Mouse (Mus musculus) MN1 (cell line): Measurements from ENCODE around the gene Amigo2.

Experiments used
- DNase-seq: peaks from one replicate; pipeline ENCODE4 v3.0.0-alpha.2; 2016; ENCODE audit warnings: low spot score

Amigo2 gene

DNA sequence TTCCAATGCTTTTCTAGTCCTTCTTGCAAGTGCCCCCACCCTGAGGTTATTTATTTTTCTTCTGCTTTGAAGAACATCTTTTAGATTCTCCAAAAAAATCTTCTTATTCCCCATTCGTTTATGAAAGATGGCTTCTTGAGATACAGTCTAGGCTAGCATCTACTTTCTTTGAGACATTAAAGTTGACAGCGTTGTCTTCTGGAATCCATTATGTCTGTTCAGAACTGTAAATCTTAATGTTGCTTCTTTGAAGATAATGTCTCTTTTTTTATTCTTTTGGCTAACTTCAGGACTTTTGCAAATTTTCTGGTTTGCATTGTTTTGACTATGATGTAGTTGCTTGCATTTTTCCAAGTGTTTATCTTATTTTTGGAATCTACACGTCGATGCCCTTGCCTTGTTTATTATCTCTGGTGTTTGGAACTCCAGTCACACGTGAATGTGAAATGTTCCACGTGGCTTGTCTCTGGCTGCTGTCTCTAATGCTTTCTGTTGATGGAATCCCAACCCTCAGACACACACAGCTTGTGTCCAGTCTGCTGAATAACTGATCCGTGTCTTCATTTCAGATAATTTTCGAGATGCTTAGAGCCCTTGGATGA, 20.1 kb upstream of the Amigo2 start:
- DNase-seq: no peak

DNA sequence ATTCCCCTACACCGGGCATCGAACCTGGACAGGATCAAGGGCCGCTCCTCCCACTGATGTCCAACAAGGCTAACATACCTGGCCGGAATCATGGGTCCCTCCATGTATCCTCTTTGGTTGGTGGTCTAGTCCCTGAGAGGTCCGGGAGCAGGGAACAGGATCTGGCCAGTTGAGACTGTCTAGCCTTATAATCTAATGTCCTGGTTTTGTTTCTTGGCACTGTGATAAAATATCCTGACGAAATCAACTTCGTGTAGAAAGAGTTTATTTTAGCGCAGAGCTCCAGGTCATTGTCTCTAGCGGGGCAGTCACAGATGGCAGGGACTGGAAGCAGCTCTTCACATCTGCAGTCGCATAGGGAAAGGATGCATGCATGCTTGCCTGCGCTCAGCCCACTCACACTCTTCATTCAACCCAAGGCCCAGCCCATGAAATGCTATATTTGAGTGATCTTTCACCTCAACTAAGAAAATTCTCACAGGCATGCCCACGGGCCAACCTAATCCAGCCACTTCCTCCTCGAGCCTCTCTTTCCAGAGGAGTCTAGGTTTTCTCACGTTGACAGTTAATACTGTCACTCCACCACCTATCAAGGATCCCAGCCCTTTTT, 19.3 kb upstream of the Amigo2 start:
- no peak for DNase-seq

DNA sequence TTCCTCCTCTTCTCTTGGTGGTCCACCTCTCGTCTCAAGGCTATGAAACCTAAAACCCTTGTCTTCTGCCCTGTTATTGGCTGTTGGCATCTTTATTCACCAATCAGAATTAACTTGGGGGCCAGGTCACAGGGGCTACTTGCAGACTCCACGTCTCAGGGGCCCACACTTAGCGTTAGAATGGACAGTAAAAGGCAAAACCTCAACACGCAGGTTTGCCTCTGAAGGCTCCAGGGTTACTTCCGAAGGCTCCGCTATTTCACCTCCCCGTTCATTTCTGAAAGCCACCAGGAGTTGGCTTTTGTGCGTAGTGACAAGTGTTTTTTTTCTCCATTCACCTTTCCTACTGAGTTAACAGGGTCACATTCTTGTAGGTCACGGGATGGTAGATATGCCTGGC, 15.2 kb upstream of the Amigo2 start:
- DNase-seq: no peak

DNA sequence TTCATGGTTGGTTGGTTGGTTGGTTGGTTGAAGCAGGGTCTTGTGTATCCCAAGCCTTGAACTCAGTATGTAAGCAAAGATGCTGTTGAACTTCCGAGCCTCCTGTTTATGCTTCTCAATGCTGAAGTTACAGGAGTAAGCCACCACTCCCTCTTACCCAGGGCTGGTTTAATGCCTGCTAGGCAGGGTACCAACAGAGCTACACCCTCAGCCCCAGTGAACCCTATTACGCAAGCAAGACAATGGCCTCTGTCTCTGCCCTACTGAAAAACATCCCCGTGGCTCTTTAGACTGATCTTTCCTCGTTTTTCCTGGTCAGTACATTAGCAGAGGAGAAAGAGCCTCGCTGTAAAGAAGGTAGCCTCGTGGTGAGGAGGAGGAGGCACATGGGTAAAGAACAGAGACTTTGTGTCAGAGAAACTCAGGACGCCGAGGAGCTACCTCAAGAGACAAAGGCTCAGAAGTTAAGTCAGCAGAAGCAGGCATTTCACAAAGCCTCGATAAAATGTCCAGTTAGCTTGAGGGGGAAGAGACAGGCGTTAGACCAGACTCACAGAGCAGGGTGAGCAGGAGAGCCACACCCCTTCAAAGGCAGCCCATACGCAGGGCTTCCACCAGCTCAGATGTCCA, 13.0 kb upstream of the Amigo2 start:
- DNase-seq: no peak

DNA sequence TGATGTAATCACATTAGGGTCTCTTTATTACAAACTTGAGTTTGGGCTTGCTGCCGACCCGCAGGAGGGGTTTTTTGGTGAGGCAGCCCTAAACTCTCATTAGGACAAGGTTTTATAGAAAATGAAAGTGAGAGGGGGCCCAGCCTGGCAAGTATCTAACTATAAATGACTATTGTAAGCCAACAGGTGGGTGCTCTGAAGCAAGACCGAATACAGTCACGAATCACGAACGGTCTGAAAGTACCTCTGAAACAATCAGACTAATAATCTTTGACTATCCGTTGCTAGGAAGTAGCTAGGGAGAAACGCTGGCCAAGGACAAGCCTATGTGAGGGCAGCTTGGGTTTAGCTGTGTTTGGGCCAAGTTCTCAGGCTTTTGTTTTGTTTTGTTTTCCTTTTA, 12.2 kb upstream of the Amigo2 start:
- DNase-seq: no peak

DNA sequence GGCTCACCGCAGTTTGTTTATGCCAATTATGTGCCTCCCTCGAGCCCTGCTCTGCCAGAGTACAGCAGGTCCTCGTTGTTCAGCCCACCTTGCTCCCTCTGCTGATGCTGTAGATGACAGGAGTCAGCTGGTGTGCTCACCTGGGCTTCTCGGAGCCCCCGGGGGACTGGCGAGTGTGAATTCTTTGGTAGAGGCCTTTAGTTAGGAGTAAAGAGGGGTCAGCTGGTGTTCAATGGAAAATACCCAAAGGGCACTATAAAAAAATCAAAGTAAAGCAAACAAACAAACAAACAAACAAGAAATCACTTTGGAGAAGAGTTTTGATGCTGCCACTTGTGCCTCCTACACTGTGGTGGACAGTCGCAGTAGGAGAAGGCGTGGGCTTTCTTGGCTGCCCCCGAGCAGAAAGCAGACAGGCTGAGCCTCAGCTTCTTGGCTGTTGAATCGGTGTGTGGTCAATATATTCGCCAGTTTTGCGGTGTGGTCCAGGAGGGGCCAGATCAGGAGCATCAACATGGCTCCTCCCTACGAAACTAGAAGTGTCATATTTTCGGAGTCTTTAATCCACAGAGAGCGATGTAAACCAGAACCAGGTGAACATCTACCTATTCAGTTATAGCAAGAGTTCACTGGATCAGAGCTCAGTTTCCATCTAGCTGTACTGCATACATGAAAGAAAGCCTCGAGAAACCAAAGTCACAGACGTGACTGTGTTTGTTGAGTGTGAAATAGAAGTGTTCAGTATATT, 11.6 kb upstream of the Amigo2 start:
- no peak for DNase-seq

DNA sequence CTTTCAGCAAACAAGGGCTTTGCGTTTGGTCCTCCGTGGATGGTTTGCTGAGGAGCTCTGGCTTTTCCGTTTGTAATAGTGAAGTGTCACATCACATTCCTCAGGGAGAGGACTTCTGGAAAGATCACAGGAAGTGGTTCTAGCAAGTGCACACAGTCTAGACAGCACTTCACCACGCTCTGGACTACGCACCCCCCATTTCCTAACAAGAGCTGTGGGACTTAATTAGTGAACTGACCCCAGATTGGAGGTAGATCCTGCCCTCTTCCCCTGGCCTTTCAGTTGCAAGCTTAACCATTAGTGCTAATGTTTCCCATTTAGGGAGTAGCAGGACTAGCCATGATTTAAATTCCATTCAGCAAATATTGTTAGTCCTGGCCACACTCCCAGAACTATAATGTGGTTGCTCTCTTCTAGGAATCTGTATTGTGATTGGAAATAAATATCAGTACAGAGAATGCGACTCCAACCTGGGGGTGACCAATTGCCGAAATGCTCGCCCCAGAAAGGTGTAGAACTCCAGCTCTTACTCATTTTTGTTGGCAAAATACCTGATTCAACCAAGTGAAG, 10.2 kb upstream of the Amigo2 start:
- DNase-seq: no peak

DNA sequence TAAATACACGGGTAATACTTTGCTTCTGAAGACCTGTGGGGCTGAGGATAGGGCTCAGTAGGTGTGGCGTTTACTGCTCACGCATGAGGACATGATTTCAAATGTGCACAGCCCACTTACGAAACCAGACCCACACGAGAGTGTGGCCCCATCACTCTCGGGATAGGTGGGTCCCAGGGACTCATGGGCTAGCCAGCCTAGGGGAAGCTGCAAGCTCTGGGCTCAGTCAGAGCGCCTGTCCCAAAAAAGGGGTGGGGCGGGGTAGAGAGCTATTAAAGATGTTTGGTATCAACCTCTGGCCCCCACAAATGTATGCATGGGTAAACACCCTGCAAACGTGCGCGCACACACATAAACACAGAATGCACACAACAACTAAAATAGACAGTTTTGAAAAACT, 9.3 kb upstream of the Amigo2 start:
- no peak for DNase-seq

DNA sequence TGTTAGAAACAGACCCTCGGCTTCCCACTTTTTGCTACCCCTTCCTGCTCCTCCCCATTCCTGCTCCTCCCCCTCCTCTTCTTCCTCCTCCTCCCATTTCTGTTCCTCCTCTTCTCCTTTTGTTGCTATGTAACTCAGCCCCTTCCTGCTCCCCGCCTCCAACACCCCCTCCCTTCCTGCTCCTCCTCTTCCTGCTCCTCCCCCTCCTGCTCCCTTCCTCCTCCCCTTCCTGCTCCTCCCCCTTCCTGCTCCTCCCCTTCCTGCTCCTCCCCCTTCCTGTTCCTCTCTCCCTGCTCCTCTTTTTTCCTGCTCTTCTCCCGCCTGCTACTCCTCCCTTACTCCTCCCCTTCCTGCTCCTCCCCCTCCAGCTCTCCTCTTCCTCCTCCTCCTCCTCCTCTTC, 8.7 kb upstream of the Amigo2 start:
- DNase-seq: no peak

DNA sequence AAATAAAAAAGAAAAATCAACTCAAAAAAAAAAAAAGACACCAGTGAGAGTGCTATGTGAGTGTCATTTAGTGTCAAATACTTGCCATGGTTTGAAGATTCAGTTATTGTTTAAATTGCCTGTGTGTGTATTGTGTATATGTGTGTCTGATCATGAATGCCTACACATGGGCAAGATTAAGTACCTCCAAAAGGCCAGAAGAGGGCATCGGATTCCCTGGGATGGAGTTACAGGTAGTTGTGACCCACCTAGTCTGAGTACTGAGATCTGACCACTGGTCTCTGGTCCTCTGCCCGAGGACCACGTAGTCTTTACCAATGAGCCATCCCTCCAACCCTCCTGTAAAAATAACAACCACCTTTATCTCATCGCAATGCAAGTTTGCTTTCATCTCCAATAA, 7.3 kb upstream of the Amigo2 start:
- DNase-seq: no peak

DNA sequence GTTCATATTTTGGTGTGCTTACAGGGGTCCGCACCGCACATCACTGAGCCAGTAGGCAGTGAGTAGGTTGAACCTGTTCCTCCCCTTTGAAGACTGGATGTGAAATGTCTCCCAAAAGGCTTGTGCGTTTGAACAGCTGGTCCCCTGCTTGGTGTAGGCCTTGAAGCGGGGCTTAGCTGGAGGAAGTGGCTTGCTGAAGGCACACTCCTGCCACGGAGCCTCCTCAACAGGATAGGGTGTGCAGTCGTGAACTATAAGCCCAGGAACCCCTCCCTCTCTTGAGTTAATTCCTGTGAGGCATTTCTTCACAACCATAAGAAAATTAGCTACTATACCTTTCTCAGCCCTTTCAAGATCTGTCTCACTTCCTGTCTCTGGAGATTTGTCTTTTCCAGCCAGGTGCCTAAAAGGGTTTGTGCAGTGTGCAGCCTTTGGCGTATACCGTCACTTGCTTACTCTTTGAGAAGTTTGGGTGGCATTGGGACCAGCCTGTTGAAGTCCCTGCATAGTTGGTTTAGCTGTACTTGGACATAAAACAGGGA, 5.5 kb upstream of the Amigo2 start:
- DNase-seq: no peak

DNA sequence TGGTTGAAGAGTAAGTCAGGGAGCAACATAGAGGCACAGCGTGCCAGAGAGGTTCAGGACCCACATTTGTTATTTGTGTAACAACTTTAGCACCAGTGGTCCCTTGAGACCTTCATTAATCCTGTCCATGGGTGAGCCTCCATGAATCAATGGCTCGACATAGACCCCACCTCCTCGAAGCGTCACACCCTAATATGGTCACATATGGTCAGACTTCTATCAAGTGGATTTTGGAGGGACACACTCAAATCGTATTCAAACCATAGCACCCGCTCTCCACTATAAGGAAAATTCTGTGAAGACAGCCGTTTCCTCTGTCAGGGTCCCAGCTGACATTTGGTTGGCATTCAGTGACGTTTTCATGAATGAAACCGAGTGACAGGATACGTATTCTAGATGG, 2.2 kb upstream of the Amigo2 start:
- no peak for DNase-seq

DNA sequence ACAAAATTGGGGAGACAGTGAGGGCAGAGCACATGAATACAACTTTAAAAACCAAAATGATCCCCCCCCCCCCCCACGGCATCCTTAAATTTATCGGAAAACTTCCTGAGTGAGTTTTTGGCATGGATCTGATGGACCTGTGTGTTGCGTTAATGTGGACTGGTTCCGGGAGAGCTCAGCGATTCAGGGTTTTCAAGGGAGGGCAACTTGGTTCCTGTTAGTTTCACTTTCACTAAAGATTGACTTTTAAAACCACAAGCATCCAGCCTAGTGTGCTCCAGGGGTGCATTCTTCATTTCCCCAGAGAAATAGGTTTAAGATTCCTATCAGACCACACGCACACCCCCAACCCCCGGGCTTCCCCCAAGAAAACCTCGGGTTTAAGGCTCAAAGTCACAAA, 1.2 kb upstream of the Amigo2 start:
- DNase-seq: no peak

DNA sequence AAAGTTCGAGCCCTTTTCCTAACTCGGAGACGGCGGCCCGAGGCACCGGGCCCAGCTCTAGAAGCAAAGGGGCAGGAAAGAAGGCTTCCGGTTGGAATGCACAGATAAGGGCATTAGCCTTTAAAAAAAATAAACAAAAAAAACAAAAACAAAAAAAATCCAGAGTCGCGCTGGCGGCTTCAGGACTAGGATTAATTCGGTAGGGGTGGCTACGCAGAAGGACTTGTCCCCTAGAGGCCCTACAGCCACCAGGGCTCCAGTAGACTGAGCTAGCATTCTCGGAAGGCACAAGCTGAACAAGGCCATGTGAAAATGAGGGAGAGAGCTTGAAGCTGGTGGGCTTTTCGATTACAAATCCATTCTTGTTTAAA, 689 bp upstream of the Amigo2 start:
- no peak for DNase-seq

DNA sequence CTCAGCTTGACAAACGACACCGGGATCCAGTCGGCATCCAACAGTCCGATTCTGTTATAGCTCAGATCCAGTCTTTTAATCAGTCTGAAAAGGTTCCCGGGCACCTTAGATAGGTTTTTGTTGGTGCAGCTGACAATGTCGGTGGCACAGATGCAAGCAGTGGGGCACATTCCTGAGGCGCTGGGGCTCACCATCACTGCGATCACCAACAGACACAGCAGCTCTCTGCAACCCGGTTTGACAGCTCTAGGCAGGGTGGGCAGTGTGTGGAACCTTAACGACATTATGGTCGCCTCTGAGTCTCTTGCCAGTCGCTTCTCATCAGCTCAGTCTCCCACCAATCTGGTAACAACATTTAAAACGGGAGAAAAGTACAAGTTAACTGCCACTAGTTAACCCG, 831 bp downstream of the Amigo2 start:
- DNase-seq: no peak

DNA sequence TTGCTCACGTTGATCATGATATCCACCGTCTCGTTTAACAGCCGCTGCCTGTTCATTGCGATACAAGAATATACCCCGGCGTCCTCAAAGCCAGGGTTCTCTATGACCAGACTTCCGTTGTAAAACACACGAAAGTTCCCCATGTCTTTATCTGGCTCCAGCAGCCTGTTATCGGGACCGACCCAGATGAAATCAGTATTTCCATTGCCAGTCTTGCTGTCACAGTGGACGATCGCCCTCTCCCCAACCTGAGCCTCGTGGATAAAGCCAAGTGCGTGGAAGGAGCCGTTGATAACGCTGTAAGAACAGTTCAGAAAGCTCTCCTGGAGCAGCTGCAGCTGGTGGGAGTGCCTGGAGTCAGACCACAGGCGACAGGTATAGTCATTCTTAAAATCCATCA, 1.7 kb downstream of the Amigo2 start:
- DNase-seq: no peak

DNA sequence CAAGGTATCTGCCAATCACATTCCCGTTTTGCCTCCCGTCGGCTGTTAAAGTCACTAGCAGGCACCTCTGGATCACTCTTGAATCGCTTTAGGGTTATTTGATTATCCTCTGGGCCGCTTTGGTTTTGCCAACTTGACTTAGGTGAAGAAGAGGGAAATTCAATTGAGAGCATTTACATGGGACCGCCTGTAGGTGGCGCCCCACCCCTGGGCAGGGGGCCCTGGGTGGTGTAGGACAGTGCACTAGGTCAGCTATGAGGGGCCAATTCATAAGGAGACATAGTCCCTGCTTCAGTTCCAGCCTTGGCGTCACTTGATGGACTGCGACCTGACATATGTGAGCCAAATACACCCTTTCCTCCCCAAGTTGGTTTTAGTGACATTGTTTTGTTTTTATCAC, 10.1 kb downstream of the Amigo2 start:
- no peak for DNase-seq

DNA sequence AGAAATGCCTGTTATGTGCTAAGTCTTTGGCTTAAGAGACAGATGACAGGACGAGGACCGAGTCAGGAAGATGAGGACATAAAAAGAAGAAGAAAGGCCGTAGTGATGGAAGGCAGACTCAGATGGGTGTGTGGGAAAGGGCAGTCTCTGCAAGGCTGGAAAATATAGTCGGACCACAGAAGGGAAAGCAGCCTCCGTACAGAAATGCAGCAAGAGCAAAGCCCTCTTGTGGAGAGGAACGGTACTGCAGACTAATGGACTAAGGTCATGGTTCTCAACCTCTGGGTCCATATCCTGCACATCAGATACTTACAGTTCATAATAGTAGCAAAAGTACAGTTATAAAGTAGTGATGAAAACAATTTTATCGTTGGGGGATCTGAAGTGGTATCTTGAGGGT, 11.9 kb downstream of the Amigo2 start:
- DNase-seq: peak; percentile 42

DNA sequence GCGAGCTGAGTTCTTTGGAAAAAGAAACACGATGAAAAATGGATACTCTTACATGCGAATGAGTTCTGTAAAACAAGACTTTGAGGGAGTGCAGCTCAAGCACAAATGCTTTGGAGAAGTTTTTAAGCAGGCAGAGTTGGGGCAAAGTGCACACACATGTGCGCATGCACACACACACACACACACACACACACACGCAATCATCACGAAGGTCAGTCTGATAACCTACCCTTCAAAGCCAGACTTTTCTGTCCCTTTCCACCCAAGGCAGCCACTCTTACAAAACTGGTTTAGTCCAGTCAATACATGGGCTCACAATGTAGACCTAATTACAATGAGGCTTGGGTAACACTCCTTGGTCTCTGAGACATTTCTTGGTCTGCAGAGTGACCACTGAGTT, 13.0 kb downstream of the Amigo2 start:
- no peak for DNase-seq

DNA sequence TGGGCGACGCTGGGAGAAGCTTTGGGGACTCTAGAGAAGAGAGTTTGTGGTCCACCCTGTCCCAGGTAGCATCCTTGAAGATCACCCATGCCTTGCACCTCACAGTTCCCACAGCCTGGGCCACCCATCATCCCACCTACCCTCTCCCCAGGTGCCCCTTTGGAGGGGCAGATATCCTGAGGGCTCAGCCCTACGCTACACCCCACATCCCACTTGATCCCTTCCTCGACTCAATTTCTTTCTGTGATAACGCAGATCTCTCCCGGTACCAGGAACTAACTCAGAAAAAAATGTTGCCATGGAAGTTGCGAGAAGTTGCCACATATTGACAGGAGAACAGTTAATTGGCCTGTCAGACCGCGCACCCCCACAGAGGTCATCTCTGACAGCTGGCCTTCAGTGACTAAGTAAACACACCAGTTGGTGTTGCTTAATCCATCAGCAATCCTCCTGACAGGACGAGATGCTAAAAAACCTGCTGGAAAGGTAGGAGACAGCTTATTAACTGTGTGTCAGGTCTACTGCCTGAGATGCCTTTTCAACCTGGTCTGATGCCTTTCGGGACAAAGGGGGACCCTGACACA, 17.5 kb downstream of the Amigo2 start:
- no peak for DNase-seq

DNA sequence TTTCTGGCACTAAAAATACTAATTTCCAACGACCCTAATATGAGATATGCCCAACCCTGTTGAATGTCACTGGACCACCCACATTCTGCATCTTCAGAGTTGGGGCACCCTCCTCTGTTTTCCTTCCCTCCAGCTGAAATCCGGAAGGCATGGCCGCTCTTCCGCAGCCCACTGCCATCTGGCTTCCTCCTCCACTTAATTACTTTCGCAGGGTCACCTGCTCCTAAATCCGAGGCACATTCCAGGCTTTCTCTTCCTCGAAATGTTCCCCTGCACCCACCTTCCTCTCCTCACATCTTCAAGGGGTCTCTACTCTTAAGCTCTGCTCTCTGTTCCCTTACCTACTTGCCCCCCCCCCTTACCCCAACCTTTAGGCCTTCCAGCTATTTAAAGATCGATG, 23.1 kb downstream of the Amigo2 start:
- DNase-seq: no peak

DNA sequence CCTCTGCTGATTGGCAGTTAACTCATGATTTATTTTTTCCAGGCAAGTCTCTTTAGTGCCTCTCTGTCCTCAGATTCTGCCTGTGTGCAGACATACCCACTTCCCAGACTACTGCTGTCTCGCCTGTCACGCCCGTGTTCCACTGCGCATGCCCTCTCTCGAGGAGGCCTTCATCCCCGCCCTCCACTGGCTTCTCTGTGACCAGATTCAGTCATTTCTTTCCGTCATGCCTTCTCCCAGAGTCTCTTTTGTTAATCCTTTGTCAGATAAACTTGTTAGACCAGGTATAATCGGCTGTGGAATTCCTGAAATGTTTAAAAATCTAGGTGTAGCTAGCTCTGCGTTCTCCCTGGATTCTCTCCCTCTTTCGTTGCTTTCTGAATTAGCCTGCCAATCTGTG, 23.7 kb downstream of the Amigo2 start:
- DNase-seq: no peak
